Mouse (Mus musculus) embryonic facial prominence, embryonic 11.5 days (tissue): ENCODE data around the gene Zfp423. TPM values are rescaled to one million over a fixed set of nuclear protein-coding genes. Genes with fewer than 3 reads are reported as not detected.

Experiments used
- ATAC-seq: fragments of 200-750 bp; cut with Nextera tagmentation; replicated peaks from 2 replicates; pipeline ENCODE4 v1.8.0; 2017; ENCODE audit warnings: low read depth; ENCODE audit not compliant: insufficient number of reproducible peaks, low FRiP score, low TSS enrichment
- DNase-seq: peaks from one replicate; pipeline ENCODE4 v3.0.0-alpha.2; 2015; ENCODE audit warnings: low spot score
- H3K27ac ChIP-seq: fragments of 300-500 bp; sonication (generic); replicated peaks from 2 replicates; pipeline ENCODE4 v1.5.1; 2014; ENCODE audit warnings: mild to moderate bottlenecking, low read depth, low read length, control low read depth
- H3K27me3 ChIP-seq: fragments of 300-500 bp; sonication (generic); 2 replicates; pipeline ENCODE4 v1.6.1; 2014; ENCODE audit warnings: mild to moderate bottlenecking, low read length, moderate library complexity, mixed read lengths; ENCODE audit not compliant: control insufficient read depth, insufficient read depth
- H3K36me3 ChIP-seq: fragments of 300-500 bp; sonication (generic); replicated peaks from 2 replicates; pipeline ENCODE4 v1.6.1; 2014; ENCODE audit warnings: low read depth, mild to moderate bottlenecking, low read length, moderate library complexity, mixed read lengths; ENCODE audit not compliant: control insufficient read depth, insufficient read depth
- H3K4me1 ChIP-seq: fragments of 300-500 bp; sonication (generic); 2 replicates; pipeline ENCODE4 v1.6.1; 2014; ENCODE audit warnings: low read length, mixed read lengths; ENCODE audit not compliant: control insufficient read depth, insufficient read depth
- H3K4me2 ChIP-seq: fragments of 300-500 bp; sonication (generic); 2 replicates; pipeline ENCODE4 v1.6.1; 2014; ENCODE audit warnings: low read depth, mild to moderate bottlenecking, control low read depth, low read length, moderate library complexity
- H3K4me3 ChIP-seq: fragments of 300-500 bp; sonication (generic); 2 replicates; pipeline ENCODE4 v1.5.1; 2014; ENCODE audit warnings: low read depth, low read length, control low read depth
- H3K9ac ChIP-seq: fragments of 300-500 bp; sonication (generic); replicated peaks from 2 replicates; pipeline ENCODE4 v1.6.1; 2014; ENCODE audit warnings: mild to moderate bottlenecking, control low read depth, low read length
- H3K9me3 ChIP-seq: fragments of 300-500 bp; sonication (generic); replicated peaks from 2 replicates; pipeline ENCODE4 v1.6.1; 2016; ENCODE audit warnings: mild to moderate bottlenecking, low read length, inconsistent platforms, mixed read lengths; ENCODE audit not compliant: control insufficient read depth
- WGBS: fragments of 180-500 bp; shearing (Covaris S2); extraction: QIAGEN DNeasy Blood & Tissue Kit; methylation state at CpG from one replicate; pipeline ENCODE4 v1.1.7; 2014; 5-methylcytosine and 5-hydroxymethylcytosine counted together
- polyA plus RNA-seq: library from polyadenylated mRNA; unstranded; fragments of >200 nt; fragmentation: Nextera tagmentation; extraction: Ambion mirVana; gene quantifications from 2 replicates; pipeline ENCODE4 v1.2.1, GENCODE M21; 2014

Zfp423 gene
- polyA plus RNA-seq, 1 experiment from 2014 or later = 25.4 TPM

DNA sequence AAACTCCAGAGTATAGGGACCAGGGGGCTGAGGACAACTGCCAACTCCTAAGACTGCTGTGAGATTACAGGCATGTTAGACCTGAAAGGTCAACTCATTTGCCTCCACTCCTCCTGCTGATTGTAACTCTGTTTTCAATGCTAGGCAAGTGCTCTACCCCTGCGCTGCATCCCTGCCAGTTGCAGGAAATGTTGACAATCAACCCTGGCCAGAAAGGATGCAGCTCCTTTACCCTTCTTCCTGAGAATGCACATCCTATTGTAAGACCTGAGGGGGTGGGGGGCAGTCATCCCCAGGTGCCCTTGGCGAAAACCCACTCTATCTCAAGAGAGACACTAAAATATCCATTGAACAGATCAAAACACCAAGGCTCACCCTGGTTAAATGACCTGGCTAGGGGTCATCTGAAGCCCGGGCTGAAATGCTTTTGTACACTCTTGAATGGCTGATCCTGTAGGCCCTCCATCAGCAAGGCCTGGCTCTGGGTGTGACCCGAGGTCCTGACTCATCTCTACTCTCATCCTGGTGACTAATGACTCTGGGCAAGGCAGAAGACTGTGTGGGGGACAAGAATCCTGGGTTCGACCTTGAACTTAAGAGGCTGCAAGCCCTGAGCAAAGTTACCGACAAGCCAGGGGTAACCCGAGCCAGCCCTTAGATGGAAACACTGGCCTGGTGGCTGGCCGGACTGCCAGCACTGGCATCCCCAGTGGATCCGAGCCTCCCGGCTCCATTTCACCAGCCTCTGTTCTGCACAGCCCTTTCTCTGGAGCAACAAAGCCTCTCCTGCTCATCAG lies 32.2 kb downstream of the Zfp423 start:
- no peaks in the 10 kb centered on the region for H3K27me3 ChIP-seq
- DNase-seq (no peak), ATAC-seq (no peak)
- H3K36me3 ChIP-seq = no peaks in the 10 kb centered on the region
- H3K4me1 ChIP-seq = peaks cover 14% of the 10 kb centered on the region
- no peak overlapping the region for H3K27ac ChIP-seq
- no peak overlapping the region for H3K4me3 ChIP-seq
- H3K9ac ChIP-seq = no peak overlapping the region
- 58% methylated on average over 10 of the region's 10 CpGs for WGBS
- H3K4me2 ChIP-seq = no peak overlapping the region
- no peaks in the 10 kb centered on the region for H3K9me3 ChIP-seq

DNA sequence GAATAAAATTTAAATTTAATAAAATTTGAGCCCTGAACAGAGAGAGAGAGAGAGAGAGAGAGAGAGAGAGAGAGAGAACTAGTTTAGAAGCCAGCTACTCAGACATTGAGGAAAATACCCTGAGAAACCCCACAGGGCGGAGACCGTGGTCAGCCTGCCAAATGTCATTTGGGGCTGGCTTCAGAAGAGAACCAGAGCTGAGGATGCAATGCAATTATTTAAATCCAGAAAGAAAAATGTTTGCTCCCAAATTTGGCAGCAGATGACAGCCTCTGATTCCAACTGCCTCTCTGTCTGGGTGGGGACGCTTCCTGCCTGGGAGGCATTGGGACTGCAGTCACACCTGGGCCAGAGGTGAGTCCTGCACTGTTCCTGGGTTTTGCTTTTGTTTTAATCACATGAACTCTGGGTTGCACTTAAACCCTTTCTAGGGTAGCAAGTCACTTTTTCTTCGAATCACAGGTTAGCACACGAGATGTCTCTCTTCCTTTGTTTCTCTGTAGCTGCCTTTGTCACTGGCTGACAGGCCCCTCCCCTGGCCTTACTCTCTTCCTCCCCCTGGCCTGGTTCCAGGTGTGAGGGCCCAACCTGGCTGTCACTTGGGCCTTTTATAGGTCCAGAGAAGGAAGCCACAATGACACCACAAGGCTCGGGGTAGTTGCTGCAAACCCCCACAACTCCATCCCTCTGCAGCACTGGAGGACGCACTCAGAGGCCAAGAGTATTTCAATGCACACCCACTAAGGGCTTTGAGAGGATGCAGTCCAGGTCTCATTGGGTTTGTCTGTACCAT lies 33.1 kb downstream of the Zfp423 start:
- Histone ChIP-seq H3K27ac (0 out of 2 replicates have a peak overlapping the region, but pooled peaks have one; percentile 16), H3K4me1 (peaks cover 13% of the 10 kb centered on the region), H3K36me3 (no peaks in the 10 kb centered on the region), H3K4me3 (no peak overlapping the region), H3K27me3 (no peaks in the 10 kb centered on the region), H3K9me3 (no peaks in the 10 kb centered on the region), H3K4me2 (no peak overlapping the region), H3K9ac (no peak overlapping the region)
- ATAC-seq (no peak), DNase-seq (no peak)
- WGBS = 63% methylated on average over 7 of the region's 7 CpGs

DNA sequence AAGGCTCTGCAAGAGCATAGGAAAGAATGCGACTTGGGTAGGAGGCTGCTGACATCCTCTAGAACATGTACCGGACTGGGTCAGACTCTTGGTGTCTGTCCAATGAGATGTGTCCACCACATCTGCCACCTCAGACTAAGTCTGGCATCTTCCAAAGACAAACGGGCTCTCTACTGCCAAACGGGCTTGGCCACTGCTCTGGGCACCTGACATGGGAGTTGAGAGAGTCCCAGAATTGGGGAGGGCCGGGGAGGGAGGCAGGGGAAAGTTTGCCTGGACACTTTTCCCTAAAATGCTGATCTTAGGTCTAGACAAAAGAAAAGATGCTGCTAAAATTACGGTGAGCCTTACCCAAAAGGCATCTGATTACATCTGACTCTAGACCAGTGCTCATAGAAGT lies 36.5 kb downstream of the Zfp423 start:
- Histone ChIP-seq H3K9ac (no peak overlapping the region), H3K27ac (no peak overlapping the region), H3K9me3 (no peaks in the 10 kb centered on the region), H3K36me3 (no peaks in the 10 kb centered on the region), H3K4me2 (no peak overlapping the region), H3K27me3 (no peaks in the 10 kb centered on the region), H3K4me3 (no peak overlapping the region), H3K4me1 (peaks cover 14% of the 10 kb centered on the region)
- no peak for ATAC-seq
- 80% methylated on average over 6 of the region's 6 CpGs for WGBS
- no peak for DNase-seq

DNA sequence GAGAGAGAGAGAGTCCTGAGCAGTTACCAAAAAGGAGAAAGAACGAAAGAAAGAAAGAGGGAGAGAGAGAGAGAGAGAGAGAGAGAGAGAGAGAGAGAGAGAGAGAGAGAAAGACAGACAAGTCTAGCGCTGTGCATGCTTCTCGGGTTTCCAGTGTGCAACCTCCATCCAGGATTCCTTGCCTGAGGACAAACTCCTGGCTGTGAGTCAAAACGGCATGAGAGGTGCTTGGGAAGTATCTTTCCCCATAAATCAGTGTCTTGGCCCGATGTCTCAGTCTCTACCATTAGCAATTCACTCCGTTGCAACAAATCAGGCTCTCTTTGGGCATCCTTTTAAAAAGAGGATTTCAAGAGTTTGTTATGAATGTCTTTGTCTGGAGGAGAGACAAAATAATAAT lies 36.9 kb downstream of the Zfp423 start:
- H3K9me3 ChIP-seq = no peaks in the 10 kb centered on the region
- no peak overlapping the region for H3K9ac ChIP-seq
- no peak overlapping the region for H3K4me2 ChIP-seq
- H3K4me3 ChIP-seq = no peak overlapping the region
- DNase-seq = no peak
- H3K27ac ChIP-seq = no peak overlapping the region
- H3K36me3 ChIP-seq = no peaks in the 10 kb centered on the region
- no peaks in the 10 kb centered on the region for H3K27me3 ChIP-seq
- ATAC-seq = no peak
- peaks cover 12% of the 10 kb centered on the region for H3K4me1 ChIP-seq
- 57% methylated on average over 6 of the region's 6 CpGs for WGBS

DNA sequence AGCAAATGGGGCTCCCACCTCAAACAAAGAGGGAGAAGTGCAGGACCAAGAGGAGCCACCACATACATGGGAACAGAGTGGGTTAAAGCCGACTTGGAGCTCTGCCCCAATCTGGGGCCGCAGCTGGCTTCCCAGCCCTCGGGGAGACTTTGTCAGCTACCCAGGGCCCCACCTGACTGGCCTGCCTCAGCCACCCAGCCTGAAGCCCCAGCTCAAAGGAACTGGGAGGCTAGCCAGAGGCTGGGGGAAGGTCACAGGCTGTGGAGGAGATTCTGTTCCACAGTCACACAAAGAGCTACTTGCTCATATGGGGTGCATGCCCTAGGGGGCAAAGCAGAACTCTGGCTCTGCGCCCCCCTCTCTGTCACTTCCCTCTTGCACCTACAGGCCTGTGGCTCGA lies 41.4 kb downstream of the Zfp423 start:
- Histone ChIP-seq H3K9ac (peak overlapping the region; percentile 26; the same call in 1 of the 2 replicates), H3K4me1 (peaks cover 10% of the 10 kb centered on the region), H3K4me2 (no peak overlapping the region), H3K36me3 (no peaks in the 10 kb centered on the region), H3K9me3 (no peaks in the 10 kb centered on the region), H3K27ac (no peak overlapping the region), H3K27me3 (no peaks in the 10 kb centered on the region), H3K4me3 (no peak overlapping the region)
- DNase-seq = no peak
- WGBS = 53% methylated on average over 5 of the region's 5 CpGs
- no peak for ATAC-seq

DNA sequence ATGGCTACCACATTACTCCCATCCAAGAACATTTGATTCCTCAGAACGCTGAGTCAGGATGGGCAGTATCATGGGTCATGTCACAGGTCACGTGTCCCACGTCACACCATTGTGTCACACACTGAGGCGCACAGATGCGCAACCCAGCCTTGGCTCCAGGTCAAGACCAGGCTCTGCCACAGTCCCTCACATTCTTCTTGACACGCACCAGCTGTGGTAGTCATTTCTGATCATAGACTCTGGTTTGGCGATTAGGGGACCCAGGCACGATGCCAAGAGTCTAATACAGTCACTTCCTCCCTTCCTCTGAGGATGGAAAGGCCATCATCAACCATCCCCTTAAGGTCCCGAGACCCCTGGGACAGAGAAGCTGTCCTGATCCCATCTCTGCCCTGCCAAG lies 43.6 kb downstream of the Zfp423 start:
- WGBS = 85% methylated on average over 9 of the region's 9 CpGs
- Histone ChIP-seq H3K4me2 (no peak overlapping the region), H3K9me3 (no peaks in the 10 kb centered on the region), H3K4me3 (no peak overlapping the region), H3K27ac (no peak overlapping the region), H3K9ac (no peak overlapping the region), H3K36me3 (no peaks in the 10 kb centered on the region), H3K4me1 (peaks cover 8% of the 10 kb centered on the region), H3K27me3 (no peaks in the 10 kb centered on the region)
- no peak for DNase-seq
- no peak for ATAC-seq

DNA sequence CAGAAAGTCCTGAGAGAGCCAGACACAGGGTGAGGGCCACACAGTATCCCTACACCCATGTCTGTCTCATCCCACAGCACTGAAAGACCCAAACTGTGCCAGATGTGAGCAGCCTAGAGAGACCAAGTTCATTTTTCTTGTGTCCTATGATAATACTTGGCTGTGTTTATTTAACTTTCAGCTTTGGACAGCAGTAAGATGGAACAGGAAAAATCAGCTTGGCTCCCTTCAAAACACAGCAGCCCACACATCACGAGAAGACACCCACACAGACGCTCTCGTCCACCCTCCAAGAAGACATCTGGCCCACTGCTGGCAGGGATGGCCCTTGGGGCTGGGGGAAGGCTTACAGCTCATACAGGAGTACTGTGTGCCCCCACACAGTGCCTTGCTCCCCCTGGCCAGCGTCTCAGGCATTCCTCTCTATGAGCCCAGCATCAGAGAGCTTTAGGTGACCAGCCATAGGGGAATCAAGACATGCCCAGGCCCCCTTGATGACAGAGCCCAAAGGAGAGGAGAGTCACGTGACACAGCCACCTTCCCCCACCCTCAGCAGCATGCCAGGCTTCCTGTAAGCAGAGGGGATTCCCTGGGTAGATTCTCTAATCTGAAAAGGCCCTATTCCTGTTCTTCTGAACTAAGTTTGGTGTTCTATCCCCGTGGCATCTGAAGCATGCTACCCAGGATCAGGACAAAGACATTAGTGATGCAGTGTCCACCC lies 45.0 kb downstream of the Zfp423 start:
- no peaks in the 10 kb centered on the region for H3K27me3 ChIP-seq
- 67% methylated on average over 6 of the region's 6 CpGs for WGBS
- H3K4me3 ChIP-seq = no peak overlapping the region
- H3K4me2 ChIP-seq = no peak overlapping the region
- H3K9me3 ChIP-seq = no peaks in the 10 kb centered on the region
- no peak overlapping the region for H3K27ac ChIP-seq
- ATAC-seq (no peak), DNase-seq (no peak)
- H3K4me1 ChIP-seq = peaks cover 8% of the 10 kb centered on the region
- H3K36me3 ChIP-seq = no peaks in the 10 kb centered on the region
- no peak overlapping the region for H3K9ac ChIP-seq
